Mouse (Mus musculus) erythroid progenitor cell, adult 5-6 weeks (primary cell): Measurements from ENCODE around the gene Caprin1. TPM values are rescaled to one million over a fixed set of nuclear protein-coding genes. Genes with fewer than 3 reads are reported as not detected.
A peak's percentile ranks its signal among the peaks of the same experiment; 100 is the strongest.

Source experiments
- ATAC-seq: replicated peaks from 2 replicates; pipeline ENCODE4 v1.8.0; 2016; ENCODE audit warnings: moderate number of reproducible peaks, mild to moderate bottlenecking, moderate TSS enrichment, inconsistent platforms; ENCODE audit not compliant: poor library complexity, low FRiP score, severe bottlenecking
- total RNA-seq, 2 experiments: library from RNA; stranded (forward) in 1 of 2; stranded (reverse) in 1 of 2; fragments of 150-400 nt in 1 of 2; fragments of 186-747, 209-891 nt in 1 of 2; gene quantifications; 2 replicates each; pipeline versions ENCODE4 v1.2.3 to v1.2.4; 2015 to 2017; ENCODE audit warnings: low replicate concordance in 2 of 2

Gene Caprin1
- total RNA-seq, 2 experiments from 2014 or later, result 206 to 231 TPM

DNA sequence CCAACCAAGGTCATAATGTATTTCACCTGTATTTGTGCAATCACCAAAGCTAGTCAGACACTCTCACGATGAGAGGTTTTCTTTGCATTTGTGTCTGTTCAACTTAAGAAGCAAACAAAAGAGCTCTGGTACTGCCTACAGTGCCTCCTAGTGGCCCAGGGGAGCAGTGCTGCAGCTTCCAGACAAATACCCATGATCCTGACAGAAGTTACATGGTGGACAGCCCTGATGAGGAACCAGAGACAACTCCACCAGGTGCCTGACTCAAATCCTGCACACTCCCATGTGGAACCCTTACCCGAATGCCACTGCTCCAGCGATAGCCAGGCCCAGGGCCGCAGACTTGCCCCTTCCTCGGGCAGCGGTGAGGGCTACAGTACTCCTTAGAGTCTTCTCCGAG, 53.5 kb downstream of the Caprin1 start:
- ATAC-seq, result peak; percentile 70

GRCm38 (mm10) chr2:103743536-103743935, 53.9 kb downstream of the Caprin1 start:
- ATAC-seq, result no peak

- ATAC-seq, result no peak
Measured at GRCm38 (mm10) chr2:103742821-103743220, 54.6 kb downstream of the Caprin1 start.

GRCm38 (mm10) chr2:103731423-103731822, 66.0 kb downstream of the Caprin1 start:
- no peak for ATAC-seq

GRCm38 (mm10) chr2:103730999-103731398, 66.5 kb downstream of the Caprin1 start:
- ATAC-seq, result no peak

DNA sequence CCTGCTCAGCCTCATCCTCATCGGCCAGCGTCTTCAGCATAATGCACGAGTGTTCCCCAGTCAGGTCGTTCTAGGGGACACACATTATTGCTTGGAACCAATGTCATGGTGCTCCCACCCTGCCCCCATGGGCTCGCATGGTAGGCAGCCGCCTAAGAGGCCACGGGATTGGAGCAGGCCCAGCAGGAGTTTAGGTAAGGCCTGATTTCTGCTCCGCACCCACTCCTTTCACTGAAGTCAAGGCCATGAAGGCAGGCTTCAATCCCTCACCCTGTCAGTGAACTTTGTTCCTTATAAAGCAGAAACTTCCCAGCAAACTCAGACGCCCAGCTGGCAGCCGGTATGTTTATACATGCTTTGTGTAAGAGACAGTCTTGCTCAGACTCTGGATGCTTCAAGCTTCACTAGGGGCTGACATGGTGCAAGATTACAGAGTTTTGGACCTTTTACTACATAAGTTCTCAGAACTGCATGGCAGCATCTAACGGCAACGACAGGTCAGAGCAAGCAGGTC, 69.4 kb downstream of the Caprin1 start:
- no peak for ATAC-seq

DNA sequence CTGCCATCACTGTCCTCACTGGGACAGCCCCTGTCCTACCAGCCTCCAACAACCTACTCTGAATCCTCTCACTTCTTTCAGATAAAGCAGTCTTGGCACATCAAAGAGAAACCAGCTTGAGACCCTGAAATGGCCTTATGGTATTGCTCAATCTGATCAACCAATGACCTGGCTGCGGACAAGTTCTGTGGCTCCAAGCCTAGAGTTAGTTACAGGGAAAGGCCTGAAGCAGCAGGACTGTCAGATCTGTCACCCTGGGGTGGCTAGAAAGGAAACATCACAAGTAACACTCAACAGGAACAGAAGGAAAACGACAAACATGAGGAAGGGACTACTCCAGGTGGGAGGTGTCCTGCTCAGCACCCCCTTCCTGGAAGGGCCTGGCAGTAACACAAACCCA, 72.9 kb downstream of the Caprin1 start:
- no peak for ATAC-seq

DNA sequence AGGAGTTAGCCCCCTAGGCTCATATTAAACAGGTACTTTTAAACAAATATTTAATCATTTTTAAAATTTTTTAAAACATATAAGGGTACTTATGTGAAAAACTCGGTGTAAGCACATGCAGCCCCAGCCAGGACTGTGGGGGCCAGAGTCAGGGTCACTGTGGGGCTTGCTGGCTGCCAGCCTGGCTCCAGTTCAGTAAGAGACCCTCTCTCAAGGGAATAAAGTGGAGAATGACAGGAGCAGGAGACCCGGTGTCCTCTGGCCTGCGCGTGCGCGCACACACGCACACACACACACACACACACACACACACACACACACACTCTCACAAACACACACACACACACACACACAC, 78.2 kb downstream of the Caprin1 start:
- no peak for ATAC-seq

GRCm38 (mm10) chr2:103718594-103719291, 78.7 kb downstream of the Caprin1 start:
- 0 out of 2 replicates have a peak, but pooled peaks have one; percentile 32 for ATAC-seq

- ATAC-seq, result no peak
Measured at GRCm38 (mm10) chr2:103714412-103714811, 83.0 kb downstream of the Caprin1 start.

DNA sequence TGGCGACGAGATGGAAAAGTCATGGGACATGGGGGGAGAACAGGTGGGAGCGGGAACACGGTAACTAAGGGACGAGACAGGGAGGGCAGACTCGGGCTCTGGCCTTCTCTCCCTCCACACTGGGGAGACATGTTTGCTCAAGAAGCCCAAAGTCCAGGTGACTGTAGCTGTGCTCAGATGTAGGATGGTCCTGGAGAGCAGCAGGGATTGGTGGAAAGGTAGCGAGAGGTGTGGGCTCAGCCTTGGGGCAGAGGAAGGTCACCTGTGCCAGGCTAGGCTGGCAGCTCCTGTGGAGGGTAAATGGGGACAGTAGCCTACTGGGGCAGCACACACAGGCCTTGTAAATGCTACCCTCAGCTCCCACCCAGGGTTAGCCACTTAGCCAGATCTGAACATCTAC, 83.6 kb downstream of the Caprin1 start:
- no peak for ATAC-seq

Other genes starting within 250 kb of the Caprin1 start
- 1.4 and 1.7 TPM in 2 replicates for gene Abtb2, start 231.3 kb downstream of the Caprin1 start, total RNA-seq (2015; ENCODE audit: low replicate concordance)
- 1.8 and 2.0 TPM in 2 replicates for gene Abtb2, start 231.3 kb downstream of the Caprin1 start, total RNA-seq (2017; ENCODE audit: low replicate concordance)
- gene Nat10, start 36.4 kb downstream of the Caprin1 start, total RNA-seq (2015; ENCODE audit: low replicate concordance), result 5.0 and 20.1 TPM in 2 replicates
- 7.1 and 21.6 TPM in 2 replicates for gene Nat10, start 36.4 kb downstream of the Caprin1 start, total RNA-seq (2017; ENCODE audit: low replicate concordance)
- gene Lmo2, start 160.3 kb upstream of the Caprin1 start, total RNA-seq (2015; ENCODE audit: low replicate concordance), result 633 and 653 TPM in 2 replicates
- gene Lmo2, start 160.3 kb upstream of the Caprin1 start, total RNA-seq (2017; ENCODE audit: low replicate concordance), result 362 and 409 TPM in 2 replicates
- gene Fbxo3, start 230.1 kb upstream of the Caprin1 start, total RNA-seq (2015; ENCODE audit: low replicate concordance), result 84.3 and 95.2 TPM in 2 replicates
- gene Fbxo3, start 230.1 kb upstream of the Caprin1 start, total RNA-seq (2017; ENCODE audit: low replicate concordance), result 96.8 and 101 TPM in 2 replicates
- gene 4931422A03Rik, start 230.7 kb upstream of the Caprin1 start, total RNA-seq (2015; ENCODE audit: low replicate concordance), result 5.8 TPM in 1 of 2 replicates, not detected in the other
- gene 4931422A03Rik, start 230.7 kb upstream of the Caprin1 start, total RNA-seq (2017; ENCODE audit: low replicate concordance), result not detected in 2 replicates